Mouse (Mus musculus): ENCODE measurements at regions not wholly inside any gene's neighbourhood (a gene's known extent, or its start where the extent isn't known, plus 50 kb on each side); places are given as distances from the start of the nearest gene placed in this dataset.
A peak's percentile ranks its signal among the peaks of the same experiment; 100 is the strongest.

GRCm38 (mm10) chr13:79182630-79183412, 983.3 kb upstream of the Nr2f1 start:
- Histone ChIP-seq H3K27me3 (no peaks in the 10 kb centered on the region), H3K36me3 (no peaks in the 10 kb centered on the region), H3K9ac (no peak overlapping the region), H3K4me2 (no peak overlapping the region), H3K27ac (replicated peaks) (no peak overlapping the region), H3K9me3 (no peaks in the 10 kb centered on the region), H3K4me3 (no peak overlapping the region), H3K4me1 (replicated peaks) (no peaks in the 10 kb centered on the region)
- ATAC-seq (ENCODE audit: low read depth): no peak
- 83% methylated on average over 6 of the region's 6 CpGs for WGBS

GRCm38 (mm10) chr13:79158757-79159156, 959.2 kb upstream of the Nr2f1 start:
- Histone ChIP-seq H3K4me3 (no peak overlapping the region), H3K4me2 (no peak overlapping the region), H3K27ac (replicated peaks) (no peak overlapping the region), H3K4me1 (replicated peaks) (no peaks in the 10 kb centered on the region), H3K36me3 (no peaks in the 10 kb centered on the region), H3K9me3 (no peaks in the 10 kb centered on the region), H3K27me3 (no peaks in the 10 kb centered on the region), H3K9ac (no peak overlapping the region)
- no peak for ATAC-seq (ENCODE audit: low read depth)
- WGBS: 78% methylated on average over 3 of the region's 3 CpGs

- H3K9me3 ChIP-seq: no peaks in the 10 kb centered on the region
- H3K27ac ChIP-seq (replicated peaks): no peak overlapping the region
- H3K9ac ChIP-seq: no peak overlapping the region
- H3K27me3 ChIP-seq: no peaks in the 10 kb centered on the region
- no peak overlapping the region for H3K4me3 ChIP-seq
- H3K36me3 ChIP-seq: no peaks in the 10 kb centered on the region
- no peak for ATAC-seq (ENCODE audit: low read depth)
- H3K4me2 ChIP-seq: no peak overlapping the region
- WGBS: 29% methylated on average over 1 of the region's 1 CpGs
- H3K4me1 ChIP-seq (replicated peaks): no peaks in the 10 kb centered on the region
These were observed 943.3 kb upstream of the Nr2f1 start for GRCm38 (mm10) chr13:79142903-79143302.

- no peaks in the 10 kb centered on the region for H3K9me3 ChIP-seq
- H3K27me3 ChIP-seq: no peaks in the 10 kb centered on the region
- no peak overlapping the region for H3K27ac ChIP-seq (replicated peaks)
- H3K4me2 ChIP-seq: no peak overlapping the region
- H3K36me3 ChIP-seq: no peaks in the 10 kb centered on the region
- no peak overlapping the region for H3K4me3 ChIP-seq
- H3K4me1 ChIP-seq (replicated peaks): no peaks in the 10 kb centered on the region
- H3K9ac ChIP-seq: no peak overlapping the region
- ATAC-seq (ENCODE audit: low read depth): peak; percentile 23; the same call in 1 of the 2 replicates
- 8% methylated on average over 5 of the region's 5 CpGs for WGBS
These were observed 941.9 kb upstream of the Nr2f1 start for GRCm38 (mm10) chr13:79141362-79141966.

GRCm38 (mm10) chr13:79138747-79139146, 939.2 kb upstream of the Nr2f1 start:
- H3K36me3 ChIP-seq: no peaks in the 10 kb centered on the region
- H3K4me3 ChIP-seq: no peak overlapping the region
- WGBS: 60% methylated on average over 2 of the region's 2 CpGs
- no peak overlapping the region for H3K9ac ChIP-seq
- no peak overlapping the region for H3K4me2 ChIP-seq
- H3K27ac ChIP-seq (replicated peaks): no peak overlapping the region
- H3K9me3 ChIP-seq: no peaks in the 10 kb centered on the region
- H3K4me1 ChIP-seq (replicated peaks): peaks cover 2% of the 10 kb centered on the region
- no peak for ATAC-seq (ENCODE audit: low read depth)
- no peaks in the 10 kb centered on the region for H3K27me3 ChIP-seq

- Histone ChIP-seq H3K4me3 (no peak overlapping the region), H3K4me2 (no peak overlapping the region), H3K27me3 (no peaks in the 10 kb centered on the region), H3K9ac (no peak overlapping the region), H3K36me3 (no peaks in the 10 kb centered on the region), H3K9me3 (no peaks in the 10 kb centered on the region), H3K27ac (replicated peaks) (no peak overlapping the region), H3K4me1 (replicated peaks) (peaks cover 3% of the 10 kb centered on the region)
- no peak for ATAC-seq (ENCODE audit: low read depth)
- WGBS: 15% methylated on average over 1 of the region's 1 CpGs
These were observed 937.2 kb upstream of the Nr2f1 start for GRCm38 (mm10) chr13:79136726-79137125.

Measured in neural tube, embryonic 13.5 days (tissue).